Mouse (Mus musculus) lung, adult 2 months (tissue): ENCODE results near the gene Sgsh.

Experiments
- CTCF ChIP-seq: fragments of 200-500 bp; IDR thresholded peaks from 2 replicates; pipeline ENCODE4 v1.5.1; 2011; ENCODE audit warnings: mild to moderate bottlenecking, low read length, control low read depth; ENCODE audit not compliant: insufficient read depth
- POLR2A ChIP-seq: fragments of 200-500 bp; IDR thresholded peaks from 2 replicates; pipeline ENCODE4 v1.6.1; 2011; ENCODE audit warnings: low read depth, mild to moderate bottlenecking, control low read depth, low read length, borderline replicate concordance; ENCODE audit errors: extremely low read depth

- TF ChIP-seq POLR2A: no peak
- TF ChIP-seq CTCF: no peak
Observed at GRCm38 (mm10) chr11:119307916-119308315, 47.4 kb downstream of the Sgsh start.
